Mouse (Mus musculus) cerebellum, adult 18-20 months (tissue): ENCODE measurements around the gene Gm4133.
"Not testable (repeated sequence)": the region's sequence is repeated elsewhere in the genome, so short reads cannot be mapped to it uniquely, and the experiment has no call there.

ENCODE experiments used
- DNase-seq, 2 experiments: peaks; one replicate each; pipeline ENCODE4 v3.0.0; 2021

Gene Gm4133

DNA sequence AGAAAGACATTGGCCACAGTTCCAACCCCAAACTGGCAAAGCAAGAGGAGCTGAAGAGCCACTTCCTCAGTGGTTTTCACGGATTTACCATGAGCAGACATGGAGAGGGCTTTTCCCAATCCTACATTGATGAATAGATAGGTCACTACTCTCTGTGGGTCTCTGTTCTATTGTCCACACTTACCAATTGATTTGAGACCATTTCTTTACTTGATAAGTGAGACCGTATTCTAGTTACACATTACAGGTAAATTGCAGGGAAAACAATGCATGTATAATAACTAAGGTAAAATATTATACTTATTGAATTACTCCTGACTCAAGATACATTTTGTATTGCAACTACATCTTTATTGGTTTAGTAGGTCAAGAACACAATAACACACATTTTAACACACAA, at the start of gene Gm4133:
Gm4133 (minus strand) TSS at position 101 of the 400 bp plus-strand sequence.
- not testable (repeated sequence) for DNase-seq

DNA sequence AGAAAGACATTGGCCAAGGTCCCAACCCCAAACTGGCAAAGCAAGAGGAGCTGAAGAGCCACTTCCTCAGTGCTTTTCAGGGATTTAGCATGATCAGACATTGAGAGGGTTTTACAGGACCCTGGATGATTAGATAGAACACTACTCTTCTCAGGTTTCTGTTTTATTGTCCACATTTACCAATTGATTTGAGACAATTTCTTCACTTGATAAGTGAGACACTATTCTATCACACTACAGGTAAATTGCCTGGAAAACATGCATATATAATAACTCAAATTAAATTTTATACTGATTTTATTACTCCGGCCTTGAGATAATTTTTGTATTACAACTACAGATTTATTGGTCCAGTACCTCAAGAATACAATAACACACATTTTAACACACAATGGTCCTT, 41.4 kb upstream of the Gm4133 start, which contains the start of gene Gm5728:
Gm5728 (minus strand) TSS at position 101 of the 400 bp plus-strand sequence.
- DNase-seq: not testable (repeated sequence)
